In the genomic region with DNA sequence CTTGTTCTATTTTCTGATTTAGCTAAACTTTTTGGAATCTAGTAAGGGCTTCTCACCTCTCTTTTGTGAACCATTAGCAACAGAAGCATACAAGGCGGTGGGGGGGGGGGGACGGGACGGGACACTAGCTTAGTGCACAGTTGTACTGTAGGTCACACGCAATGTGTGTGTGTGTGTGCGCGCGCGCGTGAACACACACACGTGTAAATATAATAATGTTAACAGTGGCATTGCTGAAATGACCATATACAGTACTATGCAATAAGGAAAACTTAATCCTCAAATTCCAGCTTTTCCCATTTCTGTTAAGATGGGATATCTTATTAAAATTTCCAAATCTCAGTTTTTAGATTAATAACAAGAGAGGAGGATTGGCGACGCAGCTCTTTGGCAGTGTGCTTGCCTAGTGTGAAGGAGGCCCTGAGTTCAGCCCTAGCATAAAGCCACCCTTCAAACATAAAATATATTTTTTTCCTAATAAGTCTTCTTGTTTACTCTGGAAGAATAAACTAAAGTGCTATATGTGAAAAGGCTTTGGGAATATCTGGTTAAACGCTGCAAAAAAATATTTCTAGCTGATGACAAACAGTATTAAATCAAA, we compare ENCODE assay signal across 7 mouse cellular contexts. TPM values are rescaled to one million over a fixed set of nuclear protein-coding genes. Genes with fewer than 3 reads are reported as not detected.
A peak's percentile ranks its signal among the peaks of the same experiment; 100 is the strongest.
DNase-seq lines count a peak whose midpoint lies in the region; ATAC-seq lines count a peak whose summit lies in the region.

No protein-coding gene starts in this region.

- no peak for DNase-seq in lung, postnatal 14 days
- DNase-seq in thymus, adult 18-20 months: no peak
- DNase-seq in lung, postnatal 36 days: no peak

- peak overlapping the region; percentile 45 for H3K4me2 ChIP-seq in lung, embryonic 16.5 days (ENCODE audit: low read depth, low read length)
- peak overlapping the region; percentile 58 for H3K4me2 ChIP-seq in forebrain, embryonic 12.5 days
- H3K4me2 ChIP-seq in limb, embryonic 12.5 days: peak overlapping the region; percentile 56
- peak overlapping the region; percentile 17; the same call in 1 of the 2 replicates for H3K4me2 ChIP-seq in stomach, embryonic 14.5 days (replicated peaks; ENCODE audit: low read depth, low read length)

- H3K4me1 ChIP-seq in lung, embryonic 16.5 days (replicated peaks; ENCODE audit: control insufficient read depth, insufficient read depth, low read length): peaks cover 3% of the 10 kb centered on the region
- H3K4me1 ChIP-seq in forebrain, embryonic 12.5 days: peaks cover 4% of the 10 kb centered on the region; the same call in 1 of the 2 replicates
- peaks cover 4% of the 10 kb centered on the region; the same call in 1 of the 2 replicates for H3K4me1 ChIP-seq in limb, embryonic 12.5 days (replicated peaks)
- no peaks in the 10 kb centered on the region for H3K4me1 ChIP-seq in stomach, embryonic 14.5 days (ENCODE audit: control insufficient read depth, insufficient read depth, low read length)

- H3K9me3 ChIP-seq in lung, embryonic 16.5 days (ENCODE audit: control insufficient read depth, low read length): no peaks in the 10 kb centered on the region
- no peaks in the 10 kb centered on the region for H3K9me3 ChIP-seq in forebrain, embryonic 12.5 days
- H3K9me3 ChIP-seq in limb, embryonic 12.5 days: no peaks in the 10 kb centered on the region
- H3K9me3 ChIP-seq in stomach, embryonic 14.5 days (ENCODE audit: control insufficient read depth, low read depth, low read length): no peaks in the 10 kb centered on the region

- 67% methylated on average over 13 of the region's 13 CpGs for WGBS in lung, embryonic 16.5 days
- 74% methylated on average over 13 of the region's 13 CpGs for WGBS in forebrain, embryonic 12.5 days
- 70% methylated on average over 13 of the region's 13 CpGs for WGBS in limb, embryonic 12.5 days
- WGBS in stomach, embryonic 14.5 days: 71% methylated on average over 13 of the region's 13 CpGs

- H3K9ac ChIP-seq in lung, embryonic 16.5 days (ENCODE audit: low read length): peak overlapping the region; percentile 28
- H3K9ac ChIP-seq in forebrain, embryonic 12.5 days: no peak overlapping the region; the same call in 1 of the 2 replicates
- no peak overlapping the region for H3K9ac ChIP-seq in limb, embryonic 12.5 days (replicated peaks)
- no peak overlapping the region for H3K9ac ChIP-seq in stomach, embryonic 14.5 days (replicated peaks; ENCODE audit: low read depth, low read length)

- H3K27ac ChIP-seq in lung, embryonic 16.5 days (ENCODE audit: low read length): no peak overlapping the region
- no peak overlapping the region for H3K27ac ChIP-seq in forebrain, embryonic 12.5 days
- H3K27ac ChIP-seq in limb, embryonic 12.5 days: no peak overlapping the region
- no peak overlapping the region for H3K27ac ChIP-seq in stomach, embryonic 14.5 days (ENCODE audit: low read length)

- no peaks in the 10 kb centered on the region for H3K27me3 ChIP-seq in lung, embryonic 16.5 days (ENCODE audit: control insufficient read depth, insufficient read depth, low read depth, low read length)
- no peaks in the 10 kb centered on the region for H3K27me3 ChIP-seq in forebrain, embryonic 12.5 days
- H3K27me3 ChIP-seq in limb, embryonic 12.5 days: no peaks in the 10 kb centered on the region
- no peaks in the 10 kb centered on the region for H3K27me3 ChIP-seq in stomach, embryonic 14.5 days (ENCODE audit: control insufficient read depth, insufficient read depth, low read length)

- peak; percentile 47; the same call in 1 of the 2 replicates for ATAC-seq in lung, embryonic 16.5 days (ENCODE audit: low read depth)
- ATAC-seq in forebrain, embryonic 12.5 days (ENCODE audit: low FRiP score): peak; percentile 79
- ATAC-seq in limb, embryonic 12.5 days (ENCODE audit: insufficient number of reproducible peaks, insufficient read depth, low FRiP score, low TSS enrichment, low read depth): peak; percentile 64
- ATAC-seq in stomach, embryonic 14.5 days (ENCODE audit: insufficient number of reproducible peaks, insufficient read depth, low FRiP score, low read depth): peak; percentile 44; the same call in 1 of the 2 replicates

- peak overlapping the region; percentile 93 for H3K4me3 ChIP-seq in lung, embryonic 16.5 days (ENCODE audit: low read length)
- H3K4me3 ChIP-seq in forebrain, embryonic 12.5 days (replicated peaks): peak overlapping the region; percentile 91
- H3K4me3 ChIP-seq in limb, embryonic 12.5 days (replicated peaks): peak overlapping the region; percentile 70
- H3K4me3 ChIP-seq in stomach, embryonic 14.5 days (ENCODE audit: low read depth, low read length): peak overlapping the region; percentile 74; the same call in 1 of the 2 replicates

- H3K36me3 ChIP-seq in lung, embryonic 16.5 days (ENCODE audit: control insufficient read depth, insufficient read depth, low read length): no peaks in the 10 kb centered on the region
- H3K36me3 ChIP-seq in forebrain, embryonic 12.5 days (replicated peaks): no peaks in the 10 kb centered on the region
- H3K36me3 ChIP-seq in limb, embryonic 12.5 days: no peaks in the 10 kb centered on the region
- no peaks in the 10 kb centered on the region for H3K36me3 ChIP-seq in stomach, embryonic 14.5 days (ENCODE audit: control insufficient read depth, insufficient read depth, low read length)

RNA-seq across cellular contexts. Expression of gene Nubpl, which starts 0.4 kb away (rescaled TPM):
- polyA plus RNA-seq in lung, embryonic 16.5 days (2015; fragmentation: Nextera tagmentation; extraction: Ambion mirVana): 11.3 and 14.1 TPM in 2 replicates
- 14.3 and 16.6 TPM in 2 replicates for polyA plus RNA-seq in forebrain, embryonic 12.5 days (2016; fragmentation: Nextera tagmentation; extraction: Ambion mirVana)
- 17.4 and 19.0 TPM in 2 replicates for polyA plus RNA-seq in limb, embryonic 12.5 days (2016; fragmentation: Nextera tagmentation; extraction: Ambion mirVana)
- polyA plus RNA-seq in stomach, embryonic 14.5 days (2014; fragmentation: Nextera tagmentation; extraction: Ambion mirVana): 14.9 and 15.8 TPM in 2 replicates
